Mouse (Mus musculus): ENCODE measurements around the gene Zfand3. TPM values are rescaled to one million over a fixed set of nuclear protein-coding genes. Genes with fewer than 3 reads are reported as not detected.
A peak's percentile ranks its signal among the peaks of the same experiment; 100 is the strongest.

Zfand3 gene
- polyA plus RNA-seq, 1 experiment from 2014 or later = 78.9 TPM

DNA sequence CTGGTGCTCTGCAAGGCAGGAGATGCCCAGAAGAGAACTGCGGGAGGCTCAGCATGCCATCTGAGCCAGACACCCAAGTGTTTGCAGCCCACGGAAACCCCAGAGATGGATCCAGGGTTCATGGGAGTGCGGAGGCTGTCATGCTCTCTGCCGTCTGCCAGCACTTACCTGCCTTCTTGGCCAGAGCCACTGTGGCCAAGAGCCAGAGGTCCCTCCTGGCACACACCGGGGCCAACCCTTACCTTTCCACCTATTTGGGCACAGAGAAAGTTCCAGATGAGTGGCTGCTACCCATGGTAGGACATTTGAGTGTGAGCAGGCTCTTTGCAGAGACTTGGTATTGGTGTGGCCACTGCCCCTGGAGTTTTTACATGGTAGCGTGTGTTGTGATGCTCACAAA is 206.4 kb downstream of the Zfand3 start:
- ATAC-seq (ENCODE audit: low FRiP score) = no peak

DNA sequence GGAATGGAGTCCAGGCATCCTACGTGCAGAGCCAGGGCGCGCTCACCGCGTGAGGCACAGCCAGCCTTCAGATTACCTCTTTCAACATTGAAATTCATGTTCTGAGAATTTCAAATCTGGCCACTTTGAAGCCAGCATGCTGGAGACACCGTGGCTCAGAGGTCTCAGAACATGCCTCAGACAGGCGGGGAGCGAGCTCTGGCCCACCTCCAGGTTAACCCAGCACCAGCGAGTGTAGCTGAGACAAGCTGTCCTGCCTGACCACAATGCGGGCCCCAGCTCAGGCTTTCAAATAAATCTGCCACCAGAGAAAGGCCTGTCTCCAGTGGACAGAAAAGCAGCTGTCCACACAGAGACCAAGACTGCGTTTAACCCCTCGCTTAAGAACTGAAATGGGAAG is 208.1 kb downstream of the Zfand3 start:
- H3K9ac ChIP-seq = no peak overlapping the region
- no peak overlapping the region for H3K4me3 ChIP-seq
- peaks cover 33% of the 10 kb centered on the region for H3K4me1 ChIP-seq (replicated peaks)
- H3K9me3 ChIP-seq = no peaks in the 10 kb centered on the region
- H3K4me2 ChIP-seq = no peak overlapping the region
- 80% methylated on average over 12 of the region's 12 CpGs for WGBS
- peak overlapping the region; percentile 56 for H3K27ac ChIP-seq
- H3K27me3 ChIP-seq = no peaks in the 10 kb centered on the region
- no peak for ATAC-seq (ENCODE audit: low FRiP score)
- peaks cover 59% of the 10 kb centered on the region for H3K36me3 ChIP-seq

More for the DNA sequence above, 206.4 kb downstream of the Zfand3 start:
- 97% methylated on average over 6 of the region's 6 CpGs for WGBS
- H3K36me3 ChIP-seq = peaks cover 57% of the 10 kb centered on the region
- no peak overlapping the region for H3K9ac ChIP-seq
- no peak overlapping the region for H3K4me3 ChIP-seq
- no peaks in the 10 kb centered on the region for H3K9me3 ChIP-seq
- H3K27ac ChIP-seq = no peak overlapping the region
- peaks cover 37% of the 10 kb centered on the region for H3K4me1 ChIP-seq (replicated peaks)
- no peaks in the 10 kb centered on the region for H3K27me3 ChIP-seq
- H3K4me2 ChIP-seq = no peak overlapping the region

DNA sequence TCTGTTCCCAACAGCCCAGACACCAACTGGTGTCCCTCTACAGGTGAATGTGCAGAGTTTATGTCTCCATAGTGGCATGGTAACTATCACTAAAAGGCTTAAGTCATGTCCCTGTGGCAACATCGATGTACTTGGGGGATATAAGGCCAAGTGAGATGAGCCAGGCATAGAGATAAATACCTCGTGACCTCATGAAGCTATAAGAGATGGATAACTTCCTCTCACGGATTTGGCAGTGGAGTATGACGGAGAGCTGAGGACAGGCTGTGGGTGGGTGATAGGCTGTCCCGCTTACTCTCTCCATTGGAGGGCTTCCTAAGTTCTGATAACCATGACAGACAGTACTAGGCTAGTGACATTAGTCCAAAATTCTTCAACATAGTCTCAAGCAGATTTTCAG is 208.8 kb downstream of the Zfand3 start:
- Histone ChIP-seq H3K4me2 (no peak overlapping the region), H3K27ac (0 out of 2 replicates have a peak overlapping the region, but pooled peaks have one; percentile 56), H3K36me3 (peaks cover 60% of the 10 kb centered on the region), H3K9ac (no peak overlapping the region), H3K27me3 (no peaks in the 10 kb centered on the region), H3K4me1 (replicated peaks) (peaks cover 29% of the 10 kb centered on the region), H3K9me3 (no peaks in the 10 kb centered on the region), H3K4me3 (no peak overlapping the region)
- no peak for ATAC-seq (ENCODE audit: low FRiP score)
- 94% methylated on average over 5 of the region's 5 CpGs for WGBS

DNA sequence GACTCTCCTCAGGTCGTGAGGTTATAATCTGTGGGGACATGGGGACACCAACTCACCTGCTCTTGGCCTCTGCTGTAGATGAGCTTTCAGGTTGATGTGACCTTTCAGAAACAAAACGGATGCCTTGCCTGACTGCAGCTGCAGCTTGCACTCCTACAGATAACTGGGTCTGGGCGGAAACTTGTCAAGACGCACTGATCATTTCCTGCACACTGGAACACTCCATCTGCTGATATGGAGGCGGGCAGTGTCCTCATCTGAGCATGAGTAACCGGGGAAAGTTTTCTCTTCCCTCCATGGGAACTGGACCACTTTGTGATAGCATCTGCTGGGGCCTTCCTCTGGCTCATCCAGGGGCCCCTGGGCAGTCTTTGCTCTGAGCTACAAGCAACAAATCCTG is 209.9 kb downstream of the Zfand3 start:
- peaks cover 58% of the 10 kb centered on the region for H3K36me3 ChIP-seq
- no peak overlapping the region for H3K27ac ChIP-seq
- no peak overlapping the region for H3K9ac ChIP-seq
- WGBS = 89% methylated on average over 6 of the region's 6 CpGs
- peaks cover 29% of the 10 kb centered on the region for H3K4me1 ChIP-seq (replicated peaks)
- H3K4me2 ChIP-seq = no peak overlapping the region
- ATAC-seq (ENCODE audit: low FRiP score) = no peak
- no peaks in the 10 kb centered on the region for H3K9me3 ChIP-seq
- no peak overlapping the region for H3K4me3 ChIP-seq
- H3K27me3 ChIP-seq = no peaks in the 10 kb centered on the region

DNA sequence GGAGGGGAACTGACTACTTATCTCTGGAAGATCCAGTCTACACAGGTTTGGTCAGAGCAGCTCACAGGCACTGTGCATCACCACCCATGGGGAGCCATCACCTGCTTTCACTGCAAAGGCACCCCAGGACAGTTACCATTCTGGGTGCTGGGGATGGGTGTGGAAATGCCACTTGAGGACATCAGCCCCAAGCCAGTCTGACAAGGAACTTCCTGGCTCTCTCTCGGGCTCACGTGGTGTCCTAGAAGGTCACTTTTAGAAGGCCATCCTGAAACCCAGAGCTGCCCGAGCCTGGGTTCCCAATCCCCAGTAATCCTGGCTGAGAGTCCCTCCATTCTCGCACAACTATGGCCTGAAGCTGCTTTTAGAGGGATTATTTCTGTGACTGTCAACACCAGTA is 211.2 kb downstream of the Zfand3 start:
- peaks cover 50% of the 10 kb centered on the region for H3K36me3 ChIP-seq
- ATAC-seq (ENCODE audit: low FRiP score) = no peak
- no peak overlapping the region for H3K27ac ChIP-seq
- no peaks in the 10 kb centered on the region for H3K9me3 ChIP-seq
- 70% methylated on average over 4 of the region's 4 CpGs for WGBS
- H3K4me1 ChIP-seq (replicated peaks) = peaks cover 29% of the 10 kb centered on the region
- H3K4me2 ChIP-seq = no peak overlapping the region
- no peak overlapping the region for H3K4me3 ChIP-seq
- H3K27me3 ChIP-seq = no peaks in the 10 kb centered on the region
- H3K9ac ChIP-seq = no peak overlapping the region

DNA sequence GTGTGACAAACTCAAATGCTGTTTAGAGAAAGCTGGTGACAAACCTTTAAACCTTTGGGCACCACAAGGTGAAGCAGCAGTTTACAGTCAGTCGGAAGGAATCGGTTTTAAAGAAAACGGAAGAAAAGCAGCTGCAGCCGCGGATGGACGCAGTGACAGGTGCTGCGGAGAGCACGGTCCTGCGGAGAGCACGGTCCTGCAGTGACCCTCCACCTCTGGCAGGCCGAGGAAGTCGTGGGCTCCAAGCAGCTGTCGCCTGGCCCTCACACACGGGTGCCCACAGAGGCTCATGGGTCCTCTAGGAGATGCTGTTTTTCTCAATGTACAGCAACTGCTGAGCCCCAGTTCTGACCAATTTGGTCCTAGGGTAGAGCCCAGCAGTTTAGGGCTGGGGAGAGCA is 217.1 kb downstream of the Zfand3 start:
- H3K36me3 ChIP-seq = peaks cover 22% of the 10 kb centered on the region
- WGBS = 79% methylated on average over 14 of the region's 14 CpGs
- ATAC-seq (ENCODE audit: low FRiP score) = no peak
- peak overlapping the region; percentile 5; the same call in 1 of the 2 replicates for H3K27ac ChIP-seq
- no peaks in the 10 kb centered on the region for H3K27me3 ChIP-seq
- peaks cover 56% of the 10 kb centered on the region for H3K4me1 ChIP-seq (replicated peaks)
- H3K9me3 ChIP-seq = no peaks in the 10 kb centered on the region
- no peak overlapping the region for H3K4me2 ChIP-seq
- no peak overlapping the region for H3K4me3 ChIP-seq
- peak overlapping the region; percentile 10; the same call in 1 of the 2 replicates for H3K9ac ChIP-seq

DNA sequence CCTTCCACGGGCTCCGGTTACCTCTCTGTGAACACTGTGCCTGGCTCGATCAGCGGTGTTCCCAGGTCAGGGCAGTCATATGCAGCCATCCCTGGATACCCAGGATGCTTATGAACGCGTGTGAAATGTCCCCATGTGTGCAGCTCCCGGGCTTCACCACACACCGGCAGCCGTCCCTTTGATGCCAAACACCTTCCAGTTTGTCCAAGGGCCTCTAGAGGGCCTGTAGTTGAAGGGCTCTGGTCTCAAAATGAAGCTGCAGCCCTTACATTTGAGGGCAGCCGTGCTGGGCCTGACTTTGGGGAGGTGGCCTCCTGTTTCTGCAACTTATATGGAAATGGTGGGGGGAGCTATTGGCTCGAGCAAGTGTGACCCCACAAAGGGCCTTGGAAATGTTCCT is 217.8 kb downstream of the Zfand3 start:
- H3K36me3 ChIP-seq = peaks cover 22% of the 10 kb centered on the region
- 0 out of 2 replicates have a peak overlapping the region, but pooled peaks have one; percentile 5 for H3K27ac ChIP-seq
- no peaks in the 10 kb centered on the region for H3K27me3 ChIP-seq
- WGBS = 76% methylated on average over 11 of the region's 11 CpGs
- H3K9ac ChIP-seq = peak overlapping the region; percentile 10; the same call in 1 of the 2 replicates
- no peak overlapping the region for H3K4me2 ChIP-seq
- H3K9me3 ChIP-seq = no peaks in the 10 kb centered on the region
- no peak for ATAC-seq (ENCODE audit: low FRiP score)
- peaks cover 52% of the 10 kb centered on the region for H3K4me1 ChIP-seq (replicated peaks)
- H3K4me3 ChIP-seq = no peak overlapping the region

DNA sequence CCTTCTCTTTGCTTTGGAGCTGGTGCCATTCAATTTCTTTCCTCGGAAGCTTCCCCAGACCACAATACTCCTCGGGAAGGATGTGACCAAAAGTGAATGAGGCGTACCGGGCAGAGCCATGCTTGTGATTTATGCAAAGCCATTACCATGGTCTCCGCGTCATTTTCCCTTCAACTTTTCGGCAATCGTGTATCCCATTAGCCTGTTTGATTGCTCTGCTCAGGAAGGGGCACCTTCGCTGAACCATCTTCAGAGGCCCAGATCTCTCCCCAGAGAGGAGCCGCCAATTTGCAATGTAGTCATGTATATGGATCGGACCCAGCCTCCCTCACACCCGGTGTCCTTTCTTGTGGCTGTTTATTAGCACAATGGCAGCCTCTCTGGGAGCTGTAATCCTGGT is 218.3 kb downstream of the Zfand3 start:
- no peaks in the 10 kb centered on the region for H3K9me3 ChIP-seq
- no peak overlapping the region for H3K27ac ChIP-seq
- H3K4me2 ChIP-seq = no peak overlapping the region
- no peaks in the 10 kb centered on the region for H3K27me3 ChIP-seq
- ATAC-seq (ENCODE audit: low FRiP score) = no peak
- WGBS = 37% methylated on average over 12 of the region's 12 CpGs
- no peak overlapping the region for H3K4me3 ChIP-seq
- peaks cover 19% of the 10 kb centered on the region for H3K36me3 ChIP-seq
- no peak overlapping the region for H3K9ac ChIP-seq
- H3K4me1 ChIP-seq (replicated peaks) = peaks cover 52% of the 10 kb centered on the region

DNA sequence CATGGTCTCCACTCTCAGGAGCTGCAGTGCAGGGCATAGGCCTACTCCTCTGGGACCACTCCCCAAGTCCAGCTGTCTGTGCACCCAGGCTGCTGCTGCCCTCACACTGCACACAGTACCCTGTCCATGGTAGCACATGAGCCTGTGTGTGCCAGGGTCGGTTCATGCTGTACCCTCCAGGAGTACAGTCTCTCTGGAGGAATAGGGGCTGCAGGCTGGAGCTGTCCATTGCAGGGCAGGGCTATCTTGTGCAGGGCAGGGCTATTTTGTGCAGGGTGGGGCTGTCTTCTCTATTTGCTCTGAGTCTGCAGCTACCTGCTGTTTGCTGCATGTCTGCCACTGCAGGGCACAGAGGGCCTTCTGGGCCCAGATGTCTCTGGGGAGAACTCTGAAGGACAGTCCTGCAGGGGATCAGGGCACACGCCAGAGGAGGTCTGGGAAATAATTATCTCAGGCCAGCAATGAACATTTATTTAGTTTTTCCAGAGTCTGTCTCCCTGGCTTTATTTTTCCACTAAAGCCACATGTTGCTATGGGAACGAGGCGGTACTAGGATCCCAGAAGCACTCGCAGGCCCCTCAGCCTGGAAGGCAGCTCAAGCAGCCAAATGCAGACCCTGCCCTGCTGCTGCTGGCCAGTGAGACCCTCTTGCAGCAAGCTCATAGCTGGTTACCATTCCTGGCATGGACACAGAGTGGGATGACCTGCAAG is 220.7 kb downstream of the Zfand3 start:
- 27% methylated on average over 5 of the region's 5 CpGs for WGBS
- H3K9me3 ChIP-seq = no peaks in the 10 kb centered on the region

DNA sequence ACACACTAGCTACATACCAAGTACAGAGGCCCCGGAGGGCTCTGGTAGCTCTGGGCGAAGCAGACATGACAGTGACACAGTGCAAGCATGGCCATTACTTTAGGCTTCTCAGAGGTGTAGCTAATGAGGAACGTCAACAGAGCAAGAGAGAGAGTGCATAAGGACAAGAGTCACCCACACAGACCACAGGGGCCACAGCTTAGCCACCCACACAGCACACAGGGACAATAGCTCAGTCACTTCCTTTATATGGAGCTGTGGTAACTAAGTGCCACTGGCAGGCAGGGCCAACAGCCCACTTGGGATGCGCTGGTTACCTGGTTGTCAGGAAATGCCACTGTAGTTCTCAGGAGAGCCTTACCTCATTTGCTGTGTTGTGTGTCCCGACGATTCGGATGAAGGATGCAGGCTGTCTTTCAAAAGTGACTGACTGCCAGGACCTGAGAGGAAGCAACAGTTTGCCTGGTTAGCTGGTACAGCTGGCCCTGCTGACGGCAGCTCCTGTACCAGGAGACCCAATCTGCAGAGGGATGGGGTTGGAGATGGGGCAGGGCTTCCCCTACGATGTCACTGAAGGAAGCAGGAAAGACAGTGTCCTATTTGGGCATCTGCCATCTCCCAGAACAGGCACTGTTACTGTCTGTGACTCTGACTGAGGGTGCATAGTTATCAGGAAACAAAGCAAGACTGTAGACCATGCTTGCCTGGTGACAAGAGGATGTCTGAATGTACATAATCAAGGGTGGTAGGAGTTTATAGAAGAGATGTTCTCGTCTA is 224.1 kb downstream of the Zfand3 start:
- no peak for ATAC-seq (ENCODE audit: low FRiP score)

More for the DNA sequence above, 220.7 kb downstream of the Zfand3 start:
- no peaks in the 10 kb centered on the region for H3K27me3 ChIP-seq
- H3K4me3 ChIP-seq = no peak overlapping the region
- H3K36me3 ChIP-seq = no peaks in the 10 kb centered on the region
- no peak overlapping the region for H3K4me2 ChIP-seq
- H3K4me1 ChIP-seq (replicated peaks) = peaks cover 68% of the 10 kb centered on the region
- no peak overlapping the region for H3K9ac ChIP-seq
- peak; percentile 18; the same call in 1 of the 2 replicates for ATAC-seq (ENCODE audit: low FRiP score)
- H3K27ac ChIP-seq = peak overlapping the region; percentile 40; the same call in 1 of the 2 replicates

DNA sequence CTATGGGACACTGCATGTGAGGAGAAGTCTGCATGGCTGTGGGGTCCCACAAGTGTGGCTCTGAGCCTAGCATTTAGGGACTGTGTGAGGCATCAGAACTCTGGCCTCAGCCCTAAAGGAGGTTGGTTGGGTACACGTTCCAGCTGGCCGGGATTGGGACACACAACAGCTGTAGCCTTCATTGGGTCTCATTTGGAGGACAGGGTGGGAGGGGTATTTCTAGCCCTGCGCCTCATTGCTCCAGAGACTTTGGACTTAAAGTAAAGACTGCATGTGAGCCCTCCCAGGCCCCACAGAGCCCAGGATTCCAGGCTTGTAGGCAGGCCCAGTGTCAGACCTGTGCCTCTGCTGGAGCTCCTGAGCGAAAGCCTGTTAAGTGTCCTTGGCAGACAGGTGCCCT is 225.9 kb downstream of the Zfand3 start:
- Histone ChIP-seq H3K27ac (peak overlapping the region; percentile 79), H3K36me3 (no peaks in the 10 kb centered on the region), H3K4me2 (no peak overlapping the region), H3K27me3 (no peaks in the 10 kb centered on the region), H3K9me3 (no peaks in the 10 kb centered on the region), H3K9ac (no peak overlapping the region), H3K4me1 (replicated peaks) (peaks cover 58% of the 10 kb centered on the region), H3K4me3 (no peak overlapping the region)
- 86% methylated on average over 4 of the region's 4 CpGs for WGBS
- ATAC-seq (ENCODE audit: low FRiP score) = no peak

More for the DNA sequence above, 224.1 kb downstream of the Zfand3 start:
- 87% methylated on average over 10 of the region's 10 CpGs for WGBS
- H3K36me3 ChIP-seq = no peaks in the 10 kb centered on the region
- no peaks in the 10 kb centered on the region for H3K9me3 ChIP-seq
- peaks cover 65% of the 10 kb centered on the region for H3K4me1 ChIP-seq (replicated peaks)
- no peak overlapping the region for H3K4me3 ChIP-seq
- no peak overlapping the region for H3K4me2 ChIP-seq
- H3K9ac ChIP-seq = no peak overlapping the region
- H3K27ac ChIP-seq = 0 out of 2 replicates have a peak overlapping the region, but pooled peaks have one; percentile 79
- no peaks in the 10 kb centered on the region for H3K27me3 ChIP-seq

DNA sequence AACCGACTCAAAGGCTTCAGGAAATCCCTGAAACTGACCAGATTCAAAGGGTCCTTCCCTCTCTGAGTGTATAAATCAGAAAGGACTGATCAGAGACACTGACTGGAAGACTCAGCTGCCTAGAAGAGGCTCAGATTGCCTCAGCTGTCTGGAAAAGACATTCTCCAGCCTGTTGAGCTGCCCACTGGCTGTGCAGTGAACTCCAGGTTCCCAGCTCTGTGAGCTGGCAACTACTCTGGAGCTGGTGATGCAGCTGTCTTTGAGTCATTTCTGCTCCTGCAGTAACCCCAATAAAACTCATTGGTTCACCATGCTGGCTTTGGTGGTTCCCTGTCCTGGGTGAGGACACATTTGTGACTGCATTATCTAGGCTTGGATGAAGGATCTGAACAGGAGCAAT is 226.9 kb downstream of the Zfand3 start:
- Histone ChIP-seq H3K4me3 (no peak overlapping the region), H3K9ac (no peak overlapping the region), H3K4me1 (replicated peaks) (peaks cover 59% of the 10 kb centered on the region), H3K9me3 (no peaks in the 10 kb centered on the region), H3K27me3 (no peaks in the 10 kb centered on the region), H3K4me2 (no peak overlapping the region), H3K36me3 (no peaks in the 10 kb centered on the region), H3K27ac (no peak overlapping the region)
- WGBS = 90% methylated on average over 1 of the region's 1 CpGs
- ATAC-seq (ENCODE audit: low FRiP score) = no peak
